Mouse (Mus musculus): ENCODE measurements around the gene Ccdc115. TPM values are rescaled to one million over a fixed set of nuclear protein-coding genes. Genes with fewer than 3 reads are reported as not detected.

Gene Ccdc115
- 18.8 and 32.8 TPM in 2 replicates for polyA plus RNA-seq (2012; ENCODE audit: low replicate concordance)

GRCm38 (mm10) chr1:34439215-34439960 lies at the start of gene Ccdc115, which contains the start of gene Imp4:
Ccdc115 (minus strand) TSS chr1:34439672.
Imp4 (plus strand) TSS chr1:34439851.

GRCm38 (mm10) chr1:34459284-34460060 lies 20.0 kb upstream of the Ccdc115 start, which contains the start of gene Ptpn18:
Ptpn18 (plus strand) TSS chr1:34459762.

Other genes starting within 250 kb of the Ccdc115 start
- gene Imp4, start 179 bp upstream of the Ccdc115 start, polyA plus RNA-seq (2012; ENCODE audit: low replicate concordance) = 35.7 and 36.9 TPM in 2 replicates
- gene Ptpn18, start 20.1 kb upstream of the Ccdc115 start, polyA plus RNA-seq (2012; ENCODE audit: low replicate concordance) = 839 and 1,671 TPM in 2 replicates
- gene Prss39, start 58.7 kb upstream of the Ccdc115 start, polyA plus RNA-seq (2012; ENCODE audit: low replicate concordance) = 0.39 TPM in 1 of 2 replicates, not detected in the other
- gene Cfc1, start 96.0 kb upstream of the Ccdc115 start, polyA plus RNA-seq (2012; ENCODE audit: low replicate concordance) = not detected in 2 replicates
- gene Prss40, start 121.3 kb upstream of the Ccdc115 start, polyA plus RNA-seq (2012; ENCODE audit: low replicate concordance) = not detected in 2 replicates
- 0.02 TPM in 1 of 2 replicates, not detected in the other for gene Amer3, start 140.0 kb upstream of the Ccdc115 start, polyA plus RNA-seq (2012; ENCODE audit: low replicate concordance)

Data from hematopoietic multipotent progenitor cell, adult 10-12 weeks (in vitro differentiated cells).